Mouse (Mus musculus) heart, postnatal 36 days (tissue): ENCODE measurements around the gene Ubtd2. TPM values are rescaled to one million over a fixed set of nuclear protein-coding genes. Genes with fewer than 3 reads are reported as not detected.

Source experiments
- DNase-seq, 2 experiments: peaks; one replicate each; pipeline ENCODE4 v3.0.0; 2021 to 2022
- intact Hi-C: fragments of 180-260 bp; cut with DNase I; formaldehyde crosslinking; loops from one replicate; pipeline ENCODE4 v1.15.1; 2025
- total RNA-seq, 2 experiments: library from RNA; stranded (reverse); gene quantifications; 2 replicates each; pipeline ENCODE4 v1.2.3; 2021

The Ubtd2 gene
- total RNA-seq: 1 to 10 TPM; 4.7 to 7.0 TPM

DNA sequence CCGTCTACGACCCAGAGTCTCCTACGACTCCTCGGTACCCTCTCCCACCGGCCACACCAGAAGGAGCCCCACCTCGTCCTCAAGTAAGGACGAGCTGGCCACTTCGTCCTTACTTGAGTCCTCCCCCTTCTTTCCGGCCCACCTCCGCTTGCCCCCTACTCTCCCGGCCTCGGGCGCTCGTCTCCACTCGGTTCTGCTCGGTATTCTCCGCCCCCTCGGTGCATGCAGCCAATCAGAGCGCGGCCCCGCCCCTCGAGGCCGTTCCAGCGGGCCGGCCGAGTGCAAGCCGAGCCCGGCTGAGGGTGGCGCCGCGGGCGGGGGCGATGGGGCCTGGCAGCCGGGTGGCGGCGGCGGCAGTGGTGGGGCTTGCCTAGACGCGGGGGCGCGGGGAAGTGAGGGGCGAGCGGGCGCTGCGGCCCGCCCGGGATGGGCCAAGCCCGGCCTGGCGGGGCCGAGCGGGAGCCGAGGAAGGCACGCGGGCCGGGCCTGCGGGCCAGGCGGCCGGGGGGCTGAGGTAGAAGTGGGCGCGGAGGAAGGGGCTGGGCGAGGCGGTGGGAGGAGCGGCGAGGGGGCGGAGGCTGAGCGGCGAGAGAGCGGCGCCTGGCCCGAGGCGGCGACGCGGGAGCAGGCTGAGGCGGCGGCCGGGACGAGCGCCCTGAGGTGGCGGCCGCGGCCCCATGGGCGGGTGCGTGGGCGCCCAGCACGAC is at the start of gene Ubtd2:
TSS of gene Ubtd2 (plus strand) at position 571 of the 707 bp plus-strand sequence.
- intact Hi-C loops: loop anchor here (1.0 to 10.0 kb wide), 3 partner anchors 77 to 710 kb away; partner anchors contain the start of genes Efcab9, Npm1 and Sh3pxd2b

DNA sequence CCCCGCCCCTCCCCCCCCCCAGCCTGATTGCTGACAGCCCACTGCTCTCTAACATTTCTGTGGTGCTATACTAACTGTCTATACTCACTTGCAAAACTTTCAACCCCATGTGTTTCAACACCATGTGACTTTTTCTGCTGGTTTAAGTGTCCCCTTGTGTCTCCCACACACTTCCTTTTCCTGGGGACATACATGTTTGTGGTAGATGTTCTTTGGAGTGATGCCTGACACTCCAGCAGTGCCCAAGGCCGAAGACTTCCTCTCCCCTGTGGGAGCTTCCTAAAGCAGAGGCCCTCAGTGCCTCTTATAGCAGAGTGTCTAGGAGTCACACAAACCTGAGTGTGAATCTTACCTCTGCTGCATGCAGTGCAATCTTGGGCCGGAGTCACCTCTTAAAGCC is 47.3 kb upstream of the Ubtd2 start:
- intact Hi-C loops: no loop called here
- DNase-seq: no peak

More for the DNA sequence above, at the start of gene Ubtd2:
- peak; percentile 99 for DNase-seq

DNA sequence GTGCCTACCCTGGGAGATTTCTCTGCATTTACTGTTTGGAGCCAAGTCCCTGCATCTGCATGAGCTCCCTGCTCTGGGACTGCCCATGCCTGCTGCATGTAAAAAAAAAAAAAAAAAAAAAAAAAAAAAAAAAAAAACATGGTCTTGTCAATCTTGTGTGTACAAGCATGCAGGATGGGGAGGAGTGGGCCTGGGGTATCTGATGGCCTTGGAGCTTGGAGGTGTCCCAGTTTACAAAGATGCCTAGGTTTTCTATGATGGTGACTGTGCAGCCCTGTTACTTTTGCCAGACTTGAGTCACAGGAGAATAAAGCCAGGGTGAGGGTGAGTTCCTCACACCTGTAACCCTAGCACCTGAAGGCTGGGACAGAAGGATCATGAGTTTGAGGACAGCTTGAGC is 46.1 kb upstream of the Ubtd2 start:
- intact Hi-C loops: no loop called here
- DNase-seq: no peak

DNA sequence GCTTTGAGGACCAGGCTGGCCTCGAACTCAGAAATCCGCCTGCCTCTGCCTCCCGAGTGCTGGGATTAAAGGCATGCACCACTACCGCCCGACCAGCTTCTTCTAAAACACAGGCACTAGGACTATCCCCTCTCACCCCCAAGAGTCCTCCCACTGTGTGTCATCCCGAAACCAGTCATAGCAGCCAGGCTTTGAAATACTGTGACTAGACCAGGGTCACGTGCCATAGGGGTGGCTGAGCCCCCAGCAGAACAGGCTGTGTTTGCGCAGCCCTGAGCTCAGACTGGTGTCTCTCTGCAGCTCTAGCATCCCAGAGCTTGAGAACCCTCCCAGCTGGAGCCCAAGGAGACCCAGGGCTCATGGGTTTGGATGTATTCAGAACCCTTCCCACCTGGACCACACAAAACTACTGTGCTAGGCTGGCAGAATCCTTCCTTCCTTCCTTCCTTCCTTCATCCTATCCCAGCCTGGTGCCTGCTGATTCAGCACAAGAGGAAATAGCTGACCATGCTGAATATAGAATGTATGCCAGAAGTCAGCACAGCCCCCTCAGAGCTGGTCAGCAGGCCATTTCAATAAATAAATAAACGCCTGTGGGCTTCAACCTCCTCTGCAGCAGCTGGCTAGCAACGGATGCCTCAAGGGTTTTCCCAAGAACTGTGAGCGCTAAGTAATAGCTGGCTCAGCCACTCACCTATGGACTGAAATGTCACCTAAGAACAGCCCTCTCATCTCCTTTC is 45.2 kb upstream of the Ubtd2 start:
- DNase-seq: no peak
- intact Hi-C loops: no loop called here

DNA sequence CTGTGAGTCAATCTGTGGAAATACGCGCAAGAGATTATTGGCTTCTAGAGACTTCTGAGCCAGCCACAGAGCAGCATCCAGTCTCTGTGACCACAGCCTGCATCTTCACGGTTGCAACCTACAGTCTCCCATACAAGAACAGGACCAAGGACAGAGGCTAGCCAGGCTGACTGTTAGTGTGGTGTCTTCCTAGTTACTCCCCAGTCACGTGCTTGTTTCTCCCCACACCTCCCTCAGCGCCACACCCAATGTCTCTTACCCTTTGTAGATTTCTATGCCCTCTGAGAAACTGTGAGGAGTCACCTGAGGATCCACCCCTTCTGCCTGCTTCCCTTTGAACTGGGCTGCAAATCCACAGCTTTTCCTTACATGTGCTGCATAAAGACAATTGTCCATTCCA is 35.2 kb upstream of the Ubtd2 start:
- intact Hi-C loops: no loop called here

DNA sequence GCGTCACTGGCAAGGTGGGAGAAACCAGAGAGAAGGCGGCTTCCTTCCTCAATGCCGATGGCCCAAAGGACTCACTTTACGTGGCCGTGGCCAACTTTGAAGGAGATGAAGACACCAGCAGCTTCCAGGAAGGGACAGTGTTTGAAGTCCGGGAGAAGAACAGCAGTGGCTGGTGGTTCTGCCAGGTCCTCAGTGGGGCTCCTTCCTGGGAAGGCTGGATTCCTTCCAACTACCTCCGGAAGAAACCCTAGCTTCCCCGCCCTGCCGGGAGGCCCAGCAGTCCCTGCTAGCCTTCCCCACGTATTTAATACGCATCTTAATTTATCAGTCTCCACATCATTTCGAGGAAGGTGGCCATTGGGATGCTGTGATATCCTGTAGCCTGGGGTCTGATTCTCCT is 31.9 kb upstream of the Ubtd2 start:
- DNase-seq: no peak
- intact Hi-C loops: no loop called here

More for the DNA sequence above, 35.2 kb upstream of the Ubtd2 start:
- no peak for DNase-seq

DNA sequence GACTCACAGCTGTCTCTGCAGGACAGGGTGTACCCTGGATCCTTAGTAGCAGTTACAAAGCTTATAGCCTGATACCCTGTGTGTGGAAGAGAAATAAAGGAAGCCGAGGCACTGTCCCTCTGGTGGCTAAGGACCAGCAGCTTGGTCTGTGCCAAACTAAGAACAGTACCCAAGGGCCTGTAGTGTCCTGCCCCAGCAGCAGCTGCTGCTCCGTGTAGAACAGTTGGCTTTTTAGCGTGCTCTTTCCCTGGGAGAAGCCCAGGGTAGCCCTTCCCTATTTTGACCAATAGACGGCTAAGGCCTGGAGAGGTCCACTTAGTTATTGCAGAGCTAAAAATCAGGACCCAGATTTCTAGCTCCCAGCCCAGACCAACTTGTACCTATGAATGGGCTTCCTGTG is 30.6 kb upstream of the Ubtd2 start:
- DNase-seq: no peak
- intact Hi-C loops: no loop called here

DNA sequence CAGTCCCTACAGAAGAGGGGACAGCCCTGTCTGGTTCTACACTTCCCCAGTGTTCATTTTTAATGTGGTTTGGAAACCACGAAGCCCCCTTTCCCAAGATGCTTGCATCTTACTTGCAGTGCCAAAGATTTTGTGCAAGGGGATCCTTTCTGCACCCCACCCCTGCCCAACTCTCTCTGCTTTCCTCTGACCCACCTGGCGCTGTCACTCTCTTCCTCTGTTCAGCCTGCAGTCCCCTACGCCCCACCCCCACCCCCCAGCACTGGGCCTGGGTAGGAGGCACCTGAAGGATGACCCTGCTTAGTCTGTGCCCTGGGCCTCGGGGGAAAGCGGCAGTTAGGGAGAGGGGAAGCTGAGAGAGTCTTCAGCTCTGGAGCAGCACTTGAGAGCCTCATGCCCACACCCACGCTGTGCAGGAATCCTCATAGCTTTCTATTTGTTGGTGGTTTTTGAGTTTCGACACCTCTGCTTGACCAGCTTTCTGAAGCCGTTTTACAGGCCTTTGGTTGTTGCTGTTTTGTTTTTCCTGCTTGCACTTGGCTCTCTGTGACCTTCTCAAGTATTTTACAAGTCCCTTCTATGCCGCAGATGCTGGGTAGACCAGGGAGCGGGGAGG is 30.0 kb upstream of the Ubtd2 start:
- DNase-seq: no peak
- intact Hi-C loops: no loop called here

DNA sequence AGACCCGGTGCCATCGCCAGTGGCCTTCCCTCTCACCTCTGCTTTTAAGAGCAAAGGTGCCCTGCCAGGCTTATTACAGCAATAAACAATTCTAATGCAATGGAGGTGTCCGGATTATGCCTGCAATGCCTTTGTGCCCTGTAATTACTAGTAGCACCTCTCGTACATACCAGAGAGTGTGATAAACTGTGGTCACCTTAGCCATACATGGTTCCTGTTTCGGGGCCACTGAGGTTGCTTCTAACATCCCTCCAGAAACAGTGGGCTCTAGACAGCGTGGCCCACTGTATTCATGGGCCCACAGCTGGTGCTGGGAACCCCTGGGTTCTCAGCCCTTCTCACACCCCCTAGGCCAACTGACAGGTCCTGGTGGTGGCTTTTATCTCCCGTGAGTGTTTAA is 27.6 kb upstream of the Ubtd2 start:
- no peak for DNase-seq
- intact Hi-C loops: no loop called here

DNA sequence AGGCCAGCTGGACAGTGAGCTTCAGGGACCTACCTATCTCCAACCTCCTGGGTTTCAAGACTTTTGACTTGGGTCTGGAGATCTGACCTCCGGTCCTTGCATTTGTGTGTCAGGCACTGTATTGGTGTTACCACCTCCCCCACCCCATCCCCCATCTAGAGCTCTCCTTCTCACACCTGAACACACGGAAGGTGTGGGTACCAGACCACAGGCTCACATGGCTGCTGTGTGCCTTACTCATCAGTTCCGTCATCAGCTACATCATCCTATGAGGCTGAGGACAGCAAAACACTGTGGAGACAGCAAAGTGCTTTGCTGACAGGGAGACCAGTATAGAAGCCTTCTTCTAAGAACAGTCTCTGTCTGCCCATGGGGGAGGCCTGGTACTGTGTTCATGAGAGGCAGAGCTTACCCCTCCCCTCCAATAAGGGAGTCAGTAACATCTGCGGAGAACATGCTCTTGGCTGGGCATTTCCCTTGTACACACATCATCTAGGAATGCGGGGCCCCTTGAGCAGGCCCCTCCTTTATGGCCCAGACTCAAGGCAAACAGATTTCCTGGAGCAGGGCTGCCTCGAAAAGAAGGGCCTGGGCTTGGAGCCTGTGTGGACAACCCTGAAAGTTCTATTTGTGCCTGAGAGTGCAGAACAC is 19.6 kb upstream of the Ubtd2 start:
- intact Hi-C loops: no loop called here
- DNase-seq: peak; percentile 60

DNA sequence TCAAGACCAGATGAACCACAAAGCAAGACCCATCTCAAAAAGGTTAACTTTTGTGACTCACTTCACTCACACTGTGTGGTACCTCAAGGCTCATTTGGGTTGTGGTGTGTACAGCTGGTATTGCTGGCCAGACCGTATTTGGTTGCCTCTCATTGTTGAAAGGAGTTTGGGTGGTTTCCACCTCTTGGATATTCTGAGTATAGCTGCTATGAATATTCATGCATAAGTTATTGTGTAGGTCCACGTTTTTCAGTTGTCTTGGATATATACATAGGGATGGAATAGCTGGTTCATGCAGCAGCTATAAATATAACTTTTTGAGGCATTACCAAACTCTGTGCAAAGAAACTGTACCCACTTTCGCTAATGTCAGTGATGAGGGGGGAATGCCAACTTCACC is 12.6 kb upstream of the Ubtd2 start:
- intact Hi-C loops: no loop called here

DNA sequence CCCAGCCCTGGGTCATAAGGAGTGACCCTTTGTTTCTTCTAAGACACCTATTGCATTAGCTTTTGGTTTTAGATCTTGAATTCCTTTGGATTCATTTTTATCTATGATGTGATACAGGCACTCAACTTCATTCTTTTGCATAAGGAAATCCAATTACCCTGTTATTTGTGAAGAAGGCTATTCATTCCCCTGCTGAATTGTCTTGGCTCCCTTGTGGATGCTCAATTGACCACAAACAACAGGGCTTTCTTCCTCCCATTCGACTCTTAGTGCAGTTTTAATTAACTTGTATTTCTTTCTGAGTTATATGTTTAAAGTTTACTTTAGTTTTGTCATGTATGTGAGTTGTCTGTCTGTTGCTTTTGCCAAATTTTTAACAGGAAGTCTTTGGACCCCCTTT is 10.9 kb upstream of the Ubtd2 start:
- intact Hi-C loops: no loop called here
- no peak for DNase-seq

More for the DNA sequence above, 12.6 kb upstream of the Ubtd2 start:
- no peak for DNase-seq

DNA sequence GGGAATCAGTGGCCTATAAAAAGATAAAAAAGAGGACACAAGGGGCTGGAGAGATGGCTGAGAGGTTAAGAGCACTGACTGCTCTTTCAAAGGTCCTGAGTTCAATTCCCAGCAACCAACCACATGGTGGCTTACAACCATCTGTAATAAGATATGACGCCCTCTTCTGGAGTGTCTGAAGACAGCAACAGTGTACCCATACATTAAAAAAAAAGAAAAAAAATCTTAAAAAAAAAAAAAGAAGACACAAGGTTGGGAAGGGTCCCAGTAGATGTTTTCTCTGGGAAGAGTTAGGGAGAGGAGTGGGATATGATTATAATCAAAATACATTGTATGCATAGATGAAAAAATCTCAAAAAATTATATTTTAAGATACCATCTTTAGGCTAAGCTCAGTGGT is 10.0 kb upstream of the Ubtd2 start:
- intact Hi-C loops: no loop called here
- no peak for DNase-seq

DNA sequence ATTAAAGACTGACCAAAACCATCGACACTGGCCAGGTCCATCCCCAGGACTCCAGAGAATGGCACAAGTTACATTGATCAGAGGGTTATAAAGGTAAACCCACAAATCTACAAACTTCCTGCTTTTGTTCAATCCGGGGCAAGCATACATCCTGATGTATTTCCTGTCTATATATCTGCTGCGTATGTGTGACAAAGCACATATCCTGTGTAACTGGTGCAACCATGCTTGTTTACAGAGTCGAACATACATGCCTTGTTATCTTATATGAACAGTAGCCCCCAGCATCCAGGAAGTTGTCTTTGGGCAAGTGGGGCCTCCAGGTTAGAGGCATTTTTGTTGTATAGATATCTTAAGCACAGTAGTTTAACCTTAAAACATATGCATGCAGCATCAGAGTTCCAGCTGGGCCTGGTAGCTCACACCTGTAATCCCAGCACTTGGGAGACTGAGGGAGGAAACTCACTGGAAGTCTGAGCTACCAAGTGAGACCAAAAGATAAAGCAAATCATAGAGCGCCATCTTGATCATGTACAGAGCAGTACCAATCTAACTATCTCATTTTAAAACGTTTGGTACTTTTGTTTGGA is 9.4 kb upstream of the Ubtd2 start:
- intact Hi-C loops: no loop called here
- no peak for DNase-seq

DNA sequence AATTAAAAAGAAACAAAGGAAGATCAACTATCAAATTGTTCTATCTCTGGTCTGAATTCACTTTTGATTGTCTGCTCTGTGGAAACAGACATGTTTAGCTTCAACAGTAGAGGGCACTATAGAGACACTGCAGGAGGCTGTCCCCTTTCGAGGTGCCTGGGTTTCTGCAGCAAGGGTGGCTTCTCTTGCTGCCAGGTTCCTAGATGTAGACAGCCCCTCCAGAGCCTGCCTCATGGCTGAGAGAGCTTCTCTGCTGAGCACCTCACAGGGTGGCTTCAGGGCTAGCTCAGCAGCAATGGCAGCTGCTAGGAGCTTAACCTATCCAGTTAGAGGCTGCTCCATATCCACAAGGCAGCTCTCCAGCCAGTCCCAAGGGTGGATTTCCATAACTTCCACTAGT is 5.0 kb upstream of the Ubtd2 start:
- intact Hi-C loops: loop anchor here (1.0 to 10.0 kb wide), 4 partner anchors 103 to 715 kb away; partner anchors contain the start of genes Npm1 and Sh3pxd2b
- DNase-seq: peak; percentile 38 to 53

DNA sequence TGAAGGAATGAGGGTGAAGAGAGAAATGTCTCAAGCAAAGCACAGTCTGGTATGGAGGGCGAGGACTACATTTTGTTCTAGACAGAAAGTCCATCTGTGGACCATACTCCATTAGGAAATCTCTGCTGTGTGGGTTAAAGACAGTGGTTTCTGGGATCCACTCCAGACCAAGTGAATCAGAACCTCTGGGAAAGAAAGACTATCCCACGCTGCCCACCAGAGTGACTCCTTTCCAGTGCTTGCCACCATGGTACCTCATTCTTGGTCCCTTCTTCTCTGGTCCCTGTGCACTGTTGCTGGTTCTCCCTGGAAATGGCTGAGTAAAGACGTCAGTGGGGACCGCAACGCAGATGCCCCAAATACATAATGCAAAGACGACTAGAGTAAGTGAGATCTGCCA is 3.9 kb upstream of the Ubtd2 start:
- intact Hi-C loops: loop anchor here (2.0 to 10.0 kb wide), 3 partner anchors 104 to 713 kb away; partner anchors contain the start of genes Npm1 and Sh3pxd2b
- no peak for DNase-seq

DNA sequence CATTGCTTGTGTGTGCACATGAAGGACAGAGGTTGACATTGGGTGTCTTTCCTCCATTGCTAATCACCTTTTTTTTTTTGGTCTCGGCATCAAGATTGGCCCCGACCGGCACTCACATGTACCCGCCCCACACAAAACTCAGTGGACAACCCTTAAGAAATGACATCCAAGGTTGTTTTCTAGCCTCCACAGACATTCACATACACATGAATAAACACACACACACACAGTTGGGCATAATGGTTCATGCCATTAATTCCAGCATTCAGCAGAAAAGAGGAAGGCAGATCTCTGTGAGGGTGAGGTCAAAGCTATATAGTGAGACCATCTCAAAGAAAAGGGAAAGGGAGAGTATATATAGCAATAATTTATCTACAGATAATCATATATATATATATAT is 2.4 kb upstream of the Ubtd2 start:
- no peak for DNase-seq

DNA sequence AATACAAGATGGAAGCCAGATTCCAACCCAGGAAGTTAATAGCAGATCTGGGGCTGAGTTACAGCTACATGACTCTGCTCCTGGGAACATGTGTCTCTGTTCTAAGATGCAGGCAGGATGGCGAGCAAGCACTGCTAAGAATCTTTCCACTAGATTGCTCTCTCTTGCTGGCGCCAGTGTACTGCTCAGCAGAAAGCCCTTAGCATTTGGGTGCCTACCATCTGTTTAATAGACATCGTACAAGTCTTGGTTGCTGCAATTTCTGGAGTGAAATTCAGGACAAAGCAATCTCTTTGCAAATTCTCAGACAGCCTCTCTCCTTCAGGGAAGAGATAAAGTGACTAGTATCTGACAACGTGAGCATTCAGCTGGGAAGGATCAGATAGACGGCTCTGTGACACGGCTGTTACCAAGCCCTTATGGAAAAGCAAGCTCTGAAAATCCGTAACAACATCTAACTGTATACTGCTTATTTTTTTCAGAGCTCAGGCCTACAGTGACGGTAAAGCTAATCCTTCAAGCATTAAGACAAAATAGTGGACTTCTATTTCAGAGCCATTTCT is 1.7 kb upstream of the Ubtd2 start:
- intact Hi-C loops: loop anchor here (5.0 to 10.0 kb wide), 2 partner anchors 106 to 711 kb away; partner anchors contain the start of genes Npm1 and Sh3pxd2b
- no peak for DNase-seq

More for the DNA sequence above, 2.4 kb upstream of the Ubtd2 start:
- intact Hi-C loops: loop anchor here (5.0 to 10.0 kb wide), 2 partner anchors 105 to 712 kb away; partner anchors contain the start of genes Npm1 and Sh3pxd2b

DNA sequence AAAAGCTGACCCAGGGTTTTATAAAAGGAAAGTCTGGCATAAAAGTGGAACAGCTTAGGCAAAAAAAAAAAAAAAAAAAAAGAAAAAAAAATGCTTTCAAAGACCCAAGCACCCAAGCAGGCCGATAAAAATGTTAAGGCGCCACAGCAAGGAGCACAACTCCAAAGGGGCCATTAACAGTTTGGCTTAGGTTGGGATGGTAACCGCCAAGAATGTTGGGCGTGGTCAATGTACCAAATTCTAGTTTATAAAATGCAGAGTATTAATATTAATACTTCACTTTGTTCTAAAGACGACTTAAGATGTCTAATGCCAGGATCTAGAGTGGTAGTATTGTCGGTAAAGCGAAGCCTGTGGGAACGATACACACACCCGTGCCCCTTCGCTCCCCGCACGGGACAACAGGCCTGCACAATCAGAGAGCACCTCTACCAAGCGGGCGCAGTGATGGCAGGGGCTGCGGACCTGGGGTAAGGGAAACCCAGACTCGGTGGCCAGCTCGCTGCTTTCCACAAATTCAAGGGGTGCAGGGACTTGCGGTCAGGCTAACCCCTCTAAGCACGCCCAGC is 855 bp upstream of the Ubtd2 start:
- intact Hi-C loops: loop anchor here (5.0 to 10.0 kb wide), 2 partner anchors 107 to 710 kb away; partner anchors contain the start of genes Npm1 and Sh3pxd2b
- peak in 1 of 2 experiments; percentile 30 for DNase-seq
